Mouse (Mus musculus) stomach, postnatal 0 days (tissue): ENCODE data around the gene Taf1d. TPM values are rescaled to one million over a fixed set of nuclear protein-coding genes. Genes with fewer than 3 reads are reported as not detected.

Experiments
- ATAC-seq: fragments of 200-750 bp; cut with Nextera tagmentation; 2 replicates; pipeline ENCODE4 v1.8.0; 2017; ENCODE audit not compliant: low FRiP score, low TSS enrichment
- DNase-seq: peaks from one replicate; pipeline ENCODE4 v3.0.0-alpha.2; 2016; ENCODE audit warnings: low spot score
- H3K27ac ChIP-seq: fragments of 300-500 bp; sonication (generic); replicated peaks from 2 replicates; pipeline ENCODE4 v1.5.1; 2014; ENCODE audit warnings: mild to moderate bottlenecking, control low read depth
- H3K27me3 ChIP-seq: fragments of 300-500 bp; sonication (generic); 2 replicates; pipeline ENCODE4 v1.6.1; 2014; ENCODE audit warnings: low read length; ENCODE audit not compliant: control insufficient read depth, insufficient read depth
- H3K36me3 ChIP-seq: fragments of 300-500 bp; sonication (generic); 2 replicates; pipeline ENCODE4 v1.6.1; 2014; ENCODE audit warnings: low read length, mixed read lengths; ENCODE audit not compliant: control insufficient read depth, insufficient read depth
- H3K4me1 ChIP-seq: fragments of 300-500 bp; sonication (generic); replicated peaks from 2 replicates; pipeline ENCODE4 v1.6.1; 2014; ENCODE audit warnings: antibody characterized with exemption; ENCODE audit not compliant: control insufficient read depth, insufficient read depth
- H3K4me2 ChIP-seq: fragments of 300-500 bp; sonication (generic); replicated peaks from 2 replicates; pipeline ENCODE4 v1.6.1; 2014; ENCODE audit warnings: low read depth, mild to moderate bottlenecking, control low read depth, moderate library complexity
- H3K4me3 ChIP-seq: fragments of 300-500 bp; sonication (generic); 2 replicates; pipeline ENCODE4 v1.5.1; 2014; ENCODE audit warnings: low read depth, low read length, control low read depth
- H3K9ac ChIP-seq: fragments of 300-500 bp; sonication (generic); 2 replicates; pipeline ENCODE4 v1.6.1; 2014; ENCODE audit warnings: mild to moderate bottlenecking, low read length, control low read depth, mixed read lengths
- H3K9me3 ChIP-seq: fragments of 300-500 bp; sonication (generic); 2 replicates; pipeline ENCODE4 v1.6.1; 2016; ENCODE audit warnings: low read length; ENCODE audit not compliant: control insufficient read depth
- CTCF ChIP-seq: IDR thresholded peaks from 2 replicates; pipeline ENCODE4 v1.5.1; 2016; ENCODE audit warnings: antibody characterized with exemption, low read depth, mild to moderate bottlenecking, moderate library complexity
- EP300 ChIP-seq: optimal IDR thresholded peaks from 2 replicates; pipeline ENCODE3; 2016; ENCODE audit warnings: antibody characterized with exemption
- WGBS: fragments of 180-500 bp; shearing (Covaris S2); extraction: QIAGEN DNeasy Blood & Tissue Kit; methylation state at CpG from one replicate; pipeline ENCODE4 v1.1.7; 2014; 5-methylcytosine and 5-hydroxymethylcytosine counted together
- polyA plus RNA-seq: library from polyadenylated mRNA; unstranded; fragments of >200 nt; fragmentation: Nextera tagmentation; extraction: Ambion mirVana; gene quantifications from 2 replicates; pipeline ENCODE4 v1.2.1, GENCODE M21; 2015

The Taf1d gene
- 39.1 and 41.1 TPM in 2 replicates for polyA plus RNA-seq

DNA sequence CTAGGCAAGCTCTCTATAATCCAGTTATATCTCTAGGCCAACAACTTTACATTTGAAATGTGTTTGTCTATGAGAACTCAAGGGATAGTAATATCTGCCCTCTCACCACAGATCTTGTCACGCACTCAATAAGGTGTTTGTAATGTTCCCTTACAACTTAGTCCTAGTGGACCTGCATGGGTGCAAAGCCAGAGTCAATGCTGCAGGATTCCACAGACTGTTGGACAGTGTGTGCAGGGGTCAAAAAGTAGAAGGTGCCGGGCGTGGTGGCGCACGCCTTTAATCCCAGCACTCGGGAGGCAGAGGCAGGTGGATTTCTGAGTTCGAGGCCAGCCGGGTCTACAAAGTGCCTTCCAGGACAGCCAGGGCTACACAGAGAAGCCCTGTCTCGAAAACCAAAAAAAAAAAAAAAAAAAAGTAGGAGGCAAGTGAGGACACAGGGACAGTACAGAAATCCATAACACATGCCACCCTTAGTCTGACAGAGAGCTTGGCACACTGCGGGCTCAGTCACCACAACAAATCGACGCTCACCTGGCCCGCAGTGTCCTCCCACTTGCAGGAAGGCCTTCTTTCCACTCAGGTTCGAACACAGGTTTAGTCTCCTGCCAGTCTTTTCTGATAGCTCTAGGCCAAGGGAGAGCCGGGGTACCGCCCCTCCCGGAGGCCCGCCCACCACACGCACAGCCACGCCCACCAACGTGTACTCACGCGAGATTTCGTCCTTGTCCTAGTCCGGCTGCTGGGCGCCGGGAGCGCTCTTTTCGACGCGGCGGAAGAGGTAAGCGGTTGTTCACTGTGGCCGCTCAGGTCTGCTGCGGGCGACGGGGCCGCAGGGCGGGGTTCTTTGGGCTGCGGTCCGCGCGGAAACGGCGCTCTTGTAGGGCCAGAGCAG is at the start of gene Taf1d:
Gene Taf1d (plus strand): TSS at position 712 of the 895 bp plus-strand sequence.
- WGBS: 12% methylated on average over 42 of the region's 45 CpGs
- H3K27ac ChIP-seq: peak within 1 kb of the TSS; percentile 95
- TF ChIP-seq EP300: peak; percentile 83
- no peak for TF ChIP-seq CTCF

DNA sequence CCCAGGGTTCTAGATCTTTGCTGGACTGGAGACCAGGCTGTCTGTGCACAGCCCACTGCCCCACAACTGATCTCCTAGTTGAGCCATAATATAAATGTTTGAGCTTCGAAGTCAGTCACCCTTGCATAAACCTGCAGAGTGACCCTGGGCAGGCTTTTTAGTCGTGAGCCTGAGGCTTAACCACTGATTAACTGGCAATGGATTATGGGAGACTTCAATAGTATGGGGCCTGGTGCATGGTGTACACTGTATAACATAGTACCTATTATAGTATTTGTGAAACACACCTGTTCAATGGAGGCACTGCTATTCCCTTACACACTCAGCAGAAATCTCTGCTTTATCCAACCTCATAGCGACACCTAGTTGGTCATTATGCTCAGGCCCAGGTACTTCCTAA is 49.8 kb upstream of the Taf1d start:
- WGBS: 60% methylated on average over 3 of the region's 3 CpGs
- no peak for DNase-seq
- no peak for TF ChIP-seq CTCF
- no peak for TF ChIP-seq EP300

More for the DNA sequence above, at the start of gene Taf1d:
- H3K27me3 ChIP-seq: no peaks in the 10 kb centered on the region
- no peaks in the 10 kb centered on the region for H3K9me3 ChIP-seq
- H3K4me2 ChIP-seq: peak within 1 kb of the TSS; percentile 76
- H3K9ac ChIP-seq: peak within 1 kb of the TSS; percentile 98
- DNase-seq (peak; percentile 97), ATAC-seq (peak; percentile 97)
- peak within 1 kb of the TSS; percentile 86 for H3K4me3 ChIP-seq
- H3K4me1 ChIP-seq: 0 out of 2 replicates have a peak, but pooled peaks cover 3% of the 10 kb centered on the region
- H3K36me3 ChIP-seq: peaks cover 10% of the 10 kb centered on the region

DNA sequence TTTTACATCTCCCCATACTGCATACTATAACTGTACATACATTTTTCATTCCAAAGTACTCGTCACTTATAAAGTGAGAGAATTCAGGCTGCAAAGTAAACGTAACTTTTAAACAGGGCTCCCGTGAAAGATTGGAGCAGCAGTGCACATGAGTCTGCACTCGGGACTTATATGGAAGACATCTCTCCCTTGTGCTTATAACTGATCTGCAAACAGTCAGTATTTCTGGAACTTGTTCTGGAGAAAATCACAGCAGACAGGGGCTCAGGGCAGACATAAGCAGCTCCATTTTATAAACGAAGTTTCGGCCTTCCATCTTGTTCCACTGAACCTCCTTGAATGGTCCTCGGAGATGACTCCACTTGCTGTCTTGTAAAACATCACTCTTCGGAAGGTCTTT is 44.0 kb upstream of the Taf1d start:
- Histone ChIP-seq H3K9ac (no peak overlapping the region), H3K27me3 (no peaks in the 10 kb centered on the region), H3K4me1 (no peaks in the 10 kb centered on the region), H3K4me3 (no peak overlapping the region), H3K4me2 (no peak overlapping the region), H3K27ac (peak overlapping the region; percentile 63; the same call in 1 of the 2 replicates), H3K36me3 (peaks cover 31% of the 10 kb centered on the region), H3K9me3 (no peaks in the 10 kb centered on the region)
- no peak for DNase-seq
- WGBS: 72% methylated on average over 8 of the region's 8 CpGs
- TF ChIP-seq EP300: no peak
- no peak for TF ChIP-seq CTCF
- ATAC-seq: no peak

More for the DNA sequence above, 49.8 kb upstream of the Taf1d start:
- Histone ChIP-seq H3K4me2 (no peak overlapping the region), H3K9me3 (no peaks in the 10 kb centered on the region), H3K36me3 (peaks cover 9% of the 10 kb centered on the region), H3K27me3 (no peaks in the 10 kb centered on the region), H3K4me1 (no peaks in the 10 kb centered on the region), H3K27ac (no peak overlapping the region), H3K9ac (no peak overlapping the region), H3K4me3 (no peak overlapping the region)
- ATAC-seq: no peak

DNA sequence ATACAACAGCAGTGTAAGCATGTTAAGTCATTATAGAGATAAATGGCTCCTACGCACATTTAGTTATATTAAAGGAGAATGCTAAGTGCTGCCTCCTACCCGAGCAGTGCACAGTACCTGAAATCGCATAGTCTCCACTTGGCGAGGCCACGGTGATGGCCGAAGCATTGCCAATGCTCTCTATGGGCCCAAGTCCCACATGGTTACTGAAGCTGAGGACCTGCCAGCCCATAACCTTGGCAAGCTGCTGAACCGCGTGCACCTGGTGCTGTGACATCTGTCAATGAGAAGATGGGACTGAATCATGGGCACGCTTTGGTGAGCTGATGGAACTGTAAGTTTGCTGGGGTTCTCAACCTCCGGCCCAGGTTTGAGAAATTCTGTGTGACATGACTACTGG is 42.5 kb upstream of the Taf1d start:
- peak; percentile 62; the same call in 1 of the 2 replicates for ATAC-seq
- Histone ChIP-seq H3K4me1 (no peaks in the 10 kb centered on the region), H3K27ac (no peak overlapping the region), H3K4me2 (no peak overlapping the region), H3K9me3 (no peaks in the 10 kb centered on the region), H3K36me3 (peaks cover 35% of the 10 kb centered on the region), H3K27me3 (no peaks in the 10 kb centered on the region), H3K9ac (no peak overlapping the region), H3K4me3 (no peak overlapping the region)
- no peak for DNase-seq
- WGBS: 90% methylated on average over 10 of the region's 10 CpGs
- TF ChIP-seq CTCF: no peak
- TF ChIP-seq EP300: no peak

DNA sequence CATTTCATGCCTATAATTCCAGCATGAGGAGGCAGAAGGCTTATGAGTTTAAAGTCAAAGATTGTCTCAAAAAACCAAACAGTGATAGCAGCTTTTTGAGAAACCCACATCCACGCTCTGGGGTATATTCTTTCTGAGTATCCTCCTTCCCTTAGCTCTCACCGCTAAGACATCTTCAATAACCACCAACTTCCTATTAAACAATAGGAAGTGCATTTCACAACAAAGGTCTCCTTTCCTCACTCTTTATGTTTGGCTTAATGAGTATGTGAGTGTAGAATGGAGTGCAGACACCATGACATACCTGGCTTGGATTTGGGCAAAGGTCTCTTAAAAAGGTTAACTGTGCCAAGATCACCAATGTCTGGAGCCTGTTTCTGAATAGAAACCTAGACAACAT is 32.0 kb upstream of the Taf1d start:
- Histone ChIP-seq H3K9me3 (no peaks in the 10 kb centered on the region), H3K4me1 (no peaks in the 10 kb centered on the region), H3K9ac (no peak overlapping the region), H3K27ac (no peak overlapping the region), H3K4me3 (no peak overlapping the region), H3K36me3 (peaks cover 45% of the 10 kb centered on the region), H3K4me2 (no peak overlapping the region), H3K27me3 (no peaks in the 10 kb centered on the region)
- TF ChIP-seq EP300 (no peak), CTCF (no peak)
- ATAC-seq (no peak), DNase-seq (no peak)
- WGBS: 94% methylated on average over 2 of the region's 2 CpGs

DNA sequence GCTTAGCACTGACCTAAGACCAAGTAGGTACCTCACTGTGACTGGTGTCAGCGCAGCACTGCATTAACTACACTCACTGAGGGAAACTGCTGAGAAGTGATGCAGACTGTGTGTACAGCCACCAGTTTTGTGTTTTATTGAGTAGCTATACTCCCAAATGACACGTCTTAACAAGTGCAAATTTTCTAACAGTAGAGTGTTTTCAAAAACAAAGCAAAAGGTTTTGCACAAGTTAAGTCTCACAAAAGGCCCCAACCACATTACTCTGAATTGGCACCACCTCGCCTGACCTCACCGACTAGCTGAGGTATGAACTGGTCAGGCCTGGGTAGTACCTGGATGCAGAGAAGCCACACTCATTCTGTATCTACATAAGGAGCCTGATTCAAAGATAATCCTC is 29.2 kb upstream of the Taf1d start:
- Histone ChIP-seq H3K4me1 (0 out of 2 replicates have a peak, but pooled peaks cover 3% of the 10 kb centered on the region), H3K36me3 (peaks cover 27% of the 10 kb centered on the region), H3K9ac (no peak overlapping the region), H3K27me3 (no peaks in the 10 kb centered on the region), H3K27ac (no peak overlapping the region), H3K4me2 (no peak overlapping the region), H3K9me3 (no peaks in the 10 kb centered on the region), H3K4me3 (no peak overlapping the region)
- DNase-seq: no peak
- WGBS: 86% methylated on average over 4 of the region's 4 CpGs
- TF ChIP-seq EP300: no peak
- no peak for TF ChIP-seq CTCF
- ATAC-seq: no peak
